Mouse (Mus musculus) embryonic facial prominence, embryonic 14.5 days (tissue): ENCODE measurements around the gene Stx1a. TPM values are rescaled to one million over a fixed set of nuclear protein-coding genes. Genes with fewer than 3 reads are reported as not detected.

ENCODE experiments used
- ATAC-seq: fragments of 200-750 bp; cut with Nextera tagmentation; 2 replicates; pipeline ENCODE4 v1.8.0; 2017; ENCODE audit warnings: low read depth, moderate number of reproducible peaks, moderate TSS enrichment
- DNase-seq: peaks from one replicate; pipeline ENCODE4 v3.0.0-alpha.2; 2015; ENCODE audit warnings: low spot score
- H3K27ac ChIP-seq: fragments of 300-500 bp; sonication (generic); replicated peaks from 2 replicates; pipeline ENCODE4 v1.5.1; 2014; ENCODE audit warnings: low read depth, mild to moderate bottlenecking, low read length, moderate library complexity
- H3K27me3 ChIP-seq: fragments of 300-500 bp; sonication (generic); replicated peaks from 2 replicates; pipeline ENCODE4 v1.6.1; 2014; ENCODE audit warnings: low read length; ENCODE audit not compliant: control insufficient read depth, insufficient read depth
- H3K36me3 ChIP-seq: fragments of 300-500 bp; sonication (generic); 2 replicates; pipeline ENCODE4 v1.6.1; 2014; ENCODE audit warnings: low read length, mixed read lengths; ENCODE audit not compliant: control insufficient read depth, insufficient read depth
- H3K4me1 ChIP-seq: fragments of 300-500 bp; sonication (generic); 2 replicates; pipeline ENCODE4 v1.6.1; 2014; ENCODE audit warnings: antibody characterized with exemption, low read length; ENCODE audit not compliant: control insufficient read depth, insufficient read depth
- H3K4me2 ChIP-seq: fragments of 300-500 bp; sonication (generic); 2 replicates; pipeline ENCODE4 v1.6.1; 2014; ENCODE audit warnings: low read depth, mild to moderate bottlenecking, low read length, moderate library complexity, mixed read lengths
- H3K4me3 ChIP-seq: fragments of 300-500 bp; sonication (generic); 2 replicates; pipeline ENCODE4 v1.5.1; 2014; ENCODE audit warnings: low read depth, mild to moderate bottlenecking, low read length
- H3K9ac ChIP-seq: fragments of 300-500 bp; sonication (generic); 2 replicates; pipeline ENCODE4 v1.6.1; 2014; ENCODE audit warnings: low read depth, mild to moderate bottlenecking, low read length, moderate library complexity, mixed read lengths
- H3K9me3 ChIP-seq: fragments of 300-500 bp; sonication (generic); 2 replicates; pipeline ENCODE4 v1.6.1; 2016; ENCODE audit warnings: low read length; ENCODE audit not compliant: control insufficient read depth
- WGBS: fragments of 180-500 bp; shearing (Covaris S2); extraction: QIAGEN DNeasy Blood & Tissue Kit; methylation state at CpG from one replicate; pipeline ENCODE4 v1.1.7; 2014; 5-methylcytosine and 5-hydroxymethylcytosine counted together
- polyA plus RNA-seq: library from polyadenylated mRNA; unstranded; fragments of >200 nt; fragmentation: Nextera tagmentation; extraction: Ambion mirVana; gene quantifications from 2 replicates; pipeline ENCODE4 v1.2.1, GENCODE M21; 2014

Stx1a gene
- polyA plus RNA-seq, 1 experiment from 2014 or later: 19.6 TPM

- DNase-seq (no peak), ATAC-seq (no peak)
- no peaks in the 10 kb centered on the region for H3K36me3 ChIP-seq
- no peak overlapping the region for H3K27ac ChIP-seq
- no peak overlapping the region for H3K4me2 ChIP-seq
- WGBS: 88% methylated on average over 4 of the region's 4 CpGs
- no peaks in the 10 kb centered on the region for H3K27me3 ChIP-seq
- H3K9me3 ChIP-seq: no peaks in the 10 kb centered on the region
- no peak overlapping the region for H3K9ac ChIP-seq
- H3K4me1 ChIP-seq: peaks cover 10% of the 10 kb centered on the region
- H3K4me3 ChIP-seq: no peak overlapping the region
These were observed 23.5 kb upstream of the Stx1a start for GRCm38 (mm10) chr5:134999797-135000196.

- no peaks in the 10 kb centered on the region for H3K36me3 ChIP-seq
- H3K4me1 ChIP-seq: peaks cover 10% of the 10 kb centered on the region
- H3K27ac ChIP-seq: peak overlapping the region; percentile 75
- H3K9ac ChIP-seq: 0 out of 2 replicates have a peak overlapping the region, but pooled peaks have one; percentile 25
- peak; percentile 23 for ATAC-seq
- H3K9me3 ChIP-seq: no peaks in the 10 kb centered on the region
- H3K27me3 ChIP-seq: no peaks in the 10 kb centered on the region
- H3K4me3 ChIP-seq: no peak overlapping the region
- H3K4me2 ChIP-seq: peak overlapping the region; percentile 41
- WGBS: 43% methylated on average over 16 of the region's 16 CpGs
- DNase-seq: peak; percentile 24
These were observed 22.5 kb upstream of the Stx1a start for GRCm38 (mm10) chr5:135000751-135001150.

GRCm38 (mm10) chr5:135001309-135001708 lies 22.0 kb upstream of the Stx1a start:
- peak; percentile 93 for DNase-seq
- Histone ChIP-seq H3K4me3 (peak overlapping the region; percentile 14; the same call in 1 of the 2 replicates), H3K9me3 (no peaks in the 10 kb centered on the region), H3K27me3 (no peaks in the 10 kb centered on the region), H3K4me2 (peak overlapping the region; percentile 41), H3K36me3 (no peaks in the 10 kb centered on the region), H3K4me1 (peaks cover 10% of the 10 kb centered on the region), H3K9ac (0 out of 2 replicates have a peak overlapping the region, but pooled peaks have one; percentile 25), H3K27ac (peak overlapping the region; percentile 75)
- peak; percentile 88 for ATAC-seq
- WGBS: 1% methylated on average over 12 of the region's 14 CpGs

GRCm38 (mm10) chr5:135002151-135002550 lies 21.1 kb upstream of the Stx1a start:
- Histone ChIP-seq H3K27ac (peak overlapping the region; percentile 61), H3K36me3 (no peaks in the 10 kb centered on the region), H3K4me1 (peaks cover 10% of the 10 kb centered on the region), H3K4me3 (no peak overlapping the region), H3K9me3 (no peaks in the 10 kb centered on the region), H3K9ac (no peak overlapping the region), H3K27me3 (no peaks in the 10 kb centered on the region), H3K4me2 (no peak overlapping the region)
- ATAC-seq (no peak), DNase-seq (peak; percentile 25)
- WGBS: 59% methylated on average over 5 of the region's 5 CpGs

GRCm38 (mm10) chr5:135007802-135008571 lies 15.3 kb upstream of the Stx1a start:
- WGBS: 33% methylated on average over 16 of the region's 16 CpGs

GRCm38 (mm10) chr5:135008671-135009589 lies 14.4 kb upstream of the Stx1a start, which contains the start of gene Abhd11:
Abhd11 (plus strand) TSS chr5:135009152.
- H3K36me3 ChIP-seq: peaks cover 4% of the 10 kb centered on the region; the same call in 1 of the 2 replicates
- no peaks in the 10 kb centered on the region for H3K27me3 ChIP-seq
- peaks cover 19% of the 10 kb centered on the region for H3K4me1 ChIP-seq
- H3K9ac ChIP-seq: peak within 1 kb of the TSS; percentile 72
- DNase-seq (peak; percentile 100), ATAC-seq (peak; percentile 89)
- H3K9me3 ChIP-seq: no peaks in the 10 kb centered on the region
- H3K27ac ChIP-seq: peak within 1 kb of the TSS; percentile 99
- H3K4me2 ChIP-seq: peak within 1 kb of the TSS; percentile 67
- H3K4me3 ChIP-seq: peak within 1 kb of the TSS; percentile 67
- WGBS: under 1% methylated on average over 50 of the region's 52 CpGs

More at GRCm38 (mm10) chr5:135007802-135008571, 15.3 kb upstream of the Stx1a start:
- peak overlapping the region; percentile 68 for H3K9ac ChIP-seq
- H3K4me3 ChIP-seq: peak overlapping the region; percentile 67
- ATAC-seq: no peak
- peak overlapping the region; percentile 67 for H3K4me2 ChIP-seq
- peak overlapping the region; percentile 99 for H3K27ac ChIP-seq
- H3K9me3 ChIP-seq: no peaks in the 10 kb centered on the region
- peaks cover 19% of the 10 kb centered on the region for H3K4me1 ChIP-seq
- no peak for DNase-seq
- H3K36me3 ChIP-seq: peaks cover 4% of the 10 kb centered on the region; the same call in 1 of the 2 replicates
- no peaks in the 10 kb centered on the region for H3K27me3 ChIP-seq

GRCm38 (mm10) chr5:135009590-135010319 lies 13.5 kb upstream of the Stx1a start:
- peak; percentile 90 for DNase-seq
- Histone ChIP-seq H3K4me3 (peak overlapping the region; percentile 67), H3K9me3 (no peaks in the 10 kb centered on the region), H3K4me1 (peaks cover 19% of the 10 kb centered on the region), H3K4me2 (peak overlapping the region; percentile 67), H3K27me3 (no peaks in the 10 kb centered on the region), H3K9ac (peak overlapping the region; percentile 72), H3K36me3 (peaks cover 4% of the 10 kb centered on the region; the same call in 1 of the 2 replicates), H3K27ac (peak overlapping the region; percentile 99)
- ATAC-seq: peak; percentile 82
- whole genome bisulfite sequencing: under 1% methylated on average over 28 of the region's 37 CpGs

GRCm38 (mm10) chr5:135010320-135010709 lies 13.0 kb upstream of the Stx1a start:
- peak overlapping the region; percentile 67 for H3K4me2 ChIP-seq
- no peaks in the 10 kb centered on the region for H3K9me3 ChIP-seq
- DNase-seq: no peak
- peaks cover 19% of the 10 kb centered on the region for H3K4me1 ChIP-seq
- peaks cover 4% of the 10 kb centered on the region; the same call in 1 of the 2 replicates for H3K36me3 ChIP-seq
- no peak for ATAC-seq
- H3K9ac ChIP-seq: peak overlapping the region; percentile 72
- peak overlapping the region; percentile 99 for H3K27ac ChIP-seq
- 54% methylated on average over 7 of the region's 7 CpGs for WGBS
- H3K27me3 ChIP-seq: no peaks in the 10 kb centered on the region
- H3K4me3 ChIP-seq: peak overlapping the region; percentile 67
